Mouse (Mus musculus) hindbrain, embryonic 16.5 days (tissue): ENCODE data around the gene Ctbp2. TPM values are rescaled to one million over a fixed set of nuclear protein-coding genes. Genes with fewer than 3 reads are reported as not detected.
A peak's percentile ranks its signal among the peaks of the same experiment; 100 is the strongest.

ENCODE experiments used
- ATAC-seq: fragments of 200-750 bp; cut with Nextera tagmentation; 2 replicates; pipeline ENCODE4 v1.8.0; 2017; ENCODE audit warnings: moderate TSS enrichment, moderate library complexity
- H3K27ac ChIP-seq: fragments of 300-500 bp; sonication (generic); 2 replicates; pipeline ENCODE4 v1.5.1; 2014; ENCODE audit warnings: low read depth, mild to moderate bottlenecking, control low read depth, low read length, moderate library complexity
- H3K27me3 ChIP-seq: fragments of 300-500 bp; sonication (generic); replicated peaks from 2 replicates; pipeline ENCODE4 v1.6.1; 2014; ENCODE audit warnings: low read length; ENCODE audit not compliant: control insufficient read depth, insufficient read depth
- H3K36me3 ChIP-seq: fragments of 300-500 bp; sonication (generic); 2 replicates; pipeline ENCODE4 v1.6.1; 2014; ENCODE audit warnings: mild to moderate bottlenecking, low read length, moderate library complexity, mixed read lengths; ENCODE audit not compliant: control insufficient read depth, insufficient read depth
- H3K4me1 ChIP-seq: fragments of 300-500 bp; sonication (generic); 2 replicates; pipeline ENCODE4 v1.6.1; 2014; ENCODE audit warnings: low read depth, low read length; ENCODE audit not compliant: control insufficient read depth, insufficient read depth
- H3K4me2 ChIP-seq: fragments of 300-500 bp; sonication (generic); 2 replicates; pipeline ENCODE4 v1.6.1; 2014; ENCODE audit warnings: mild to moderate bottlenecking, low read length, control low read depth, moderate library complexity
- H3K4me3 ChIP-seq: fragments of 300-500 bp; sonication (generic); 2 replicates; pipeline ENCODE4 v1.5.1; 2014; ENCODE audit warnings: mild to moderate bottlenecking, low read length, control low read depth, moderate library complexity
- H3K9ac ChIP-seq: fragments of 300-500 bp; sonication (generic); 2 replicates; pipeline ENCODE4 v1.6.1; 2014; ENCODE audit warnings: low read depth, mild to moderate bottlenecking, control low read depth, low read length, moderate library complexity
- H3K9me3 ChIP-seq: fragments of 300-500 bp; sonication (generic); 2 replicates; pipeline ENCODE4 v1.6.1; 2014; ENCODE audit warnings: mild to moderate bottlenecking, low read length, moderate library complexity; ENCODE audit not compliant: control insufficient read depth
- WGBS: fragments of 180-500 bp; shearing (Covaris S2); extraction: QIAGEN DNeasy Blood & Tissue Kit; methylation state at CpG from one replicate; pipeline ENCODE4 v1.1.7; 2014; 5-methylcytosine and 5-hydroxymethylcytosine counted together
- polyA plus RNA-seq: library from polyadenylated mRNA; unstranded; fragments of >200 nt; fragmentation: Nextera tagmentation; extraction: Ambion mirVana; gene quantifications from 2 replicates; pipeline ENCODE4 v1.2.1, GENCODE M21; 2015

Gene Ctbp2
- 44.9 and 57.9 TPM in 2 replicates for polyA plus RNA-seq

DNA sequence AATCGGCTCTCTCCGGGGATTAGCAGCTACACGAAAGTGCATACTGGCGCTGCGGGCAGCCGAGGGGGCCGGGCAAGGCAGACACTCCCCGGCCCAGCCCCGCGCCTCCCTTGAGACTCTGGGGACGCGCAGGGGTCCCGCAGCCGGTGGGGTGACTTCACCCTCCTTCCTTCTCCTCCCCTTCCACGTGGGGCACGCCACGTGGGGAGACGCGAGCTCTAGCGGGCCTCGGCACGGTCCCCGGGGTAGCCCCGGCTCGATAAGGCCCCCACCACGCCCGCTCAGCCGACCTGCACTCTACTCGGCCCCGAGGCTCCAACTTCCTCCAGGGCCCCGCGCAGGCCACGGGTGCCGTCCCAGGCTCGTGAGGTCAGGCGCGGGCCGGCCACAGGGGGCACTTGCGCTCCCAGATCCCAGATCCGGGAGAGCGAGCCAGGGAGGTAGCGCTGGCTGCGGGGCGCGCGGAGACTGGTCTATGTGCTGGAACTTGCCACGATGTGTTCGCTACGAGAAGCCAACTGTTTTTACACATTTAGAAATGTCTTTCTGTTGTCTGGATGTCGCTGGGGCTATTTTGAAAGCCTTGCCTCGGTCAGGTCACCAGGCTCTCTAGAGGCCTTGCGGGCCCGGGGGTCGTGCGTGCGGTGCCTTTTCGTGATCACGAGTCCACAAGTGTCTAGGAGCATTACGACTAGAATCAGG lies at the start of gene Ctbp2:
TSS of gene Ctbp2 (minus strand) at position 356 of the 702 bp plus-strand sequence.
- H3K4me1 ChIP-seq: peaks cover 20% of the 10 kb centered on the region
- peak; percentile 70 for ATAC-seq
- H3K9me3 ChIP-seq: no peaks in the 10 kb centered on the region
- peaks cover 6% of the 10 kb centered on the region; the same call in 1 of the 2 replicates for H3K27me3 ChIP-seq
- H3K27ac ChIP-seq: peak within 1 kb of the TSS; percentile 94
- peak within 1 kb of the TSS; percentile 100 for H3K4me2 ChIP-seq
- peak within 1 kb of the TSS; percentile 94 for H3K4me3 ChIP-seq
- under 1% methylated on average over 51 of the region's 59 CpGs for WGBS
- H3K9ac ChIP-seq: peak within 1 kb of the TSS; percentile 93
- H3K36me3 ChIP-seq: no peaks in the 10 kb centered on the region

DNA sequence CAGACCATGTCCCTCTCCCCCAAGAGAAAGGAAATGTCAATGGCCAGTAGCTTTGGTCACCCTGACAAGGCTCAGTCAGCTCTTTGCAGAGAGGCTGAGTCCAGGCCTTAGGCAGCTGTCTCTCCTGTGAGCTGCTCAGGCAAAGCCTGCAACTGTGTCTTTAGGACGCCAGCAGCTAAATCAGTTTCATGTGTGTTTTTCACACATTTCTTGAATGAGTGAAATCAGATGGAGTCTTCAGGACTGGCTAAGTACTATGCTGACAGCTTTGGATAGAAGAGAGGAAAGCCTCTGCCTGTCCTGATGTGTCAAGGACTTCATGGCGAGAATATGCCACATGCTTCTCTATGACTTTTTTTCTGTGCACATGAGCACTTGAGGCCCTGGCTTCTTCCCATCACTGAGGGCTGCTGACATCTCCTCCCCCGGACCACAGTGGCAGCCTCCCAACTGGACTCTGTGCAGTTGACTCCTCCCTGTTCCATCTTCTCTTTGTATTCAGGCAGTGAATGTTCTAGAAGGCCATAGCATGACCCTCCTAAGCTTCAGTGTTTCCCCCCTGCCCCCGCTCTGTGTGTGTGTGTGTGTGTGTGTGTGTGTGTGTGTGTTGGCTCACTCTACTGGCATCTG lies 47.4 kb upstream of the Ctbp2 start:
- H3K27ac ChIP-seq: no peak overlapping the region
- H3K9me3 ChIP-seq: no peaks in the 10 kb centered on the region
- no peaks in the 10 kb centered on the region for H3K36me3 ChIP-seq
- no peak overlapping the region for H3K9ac ChIP-seq
- no peak overlapping the region for H3K4me3 ChIP-seq
- no peak overlapping the region for H3K4me2 ChIP-seq
- no peaks in the 10 kb centered on the region for H3K4me1 ChIP-seq
- no peaks in the 10 kb centered on the region for H3K27me3 ChIP-seq
- no peak for ATAC-seq
- WGBS: 84% methylated on average over 4 of the region's 4 CpGs

DNA sequence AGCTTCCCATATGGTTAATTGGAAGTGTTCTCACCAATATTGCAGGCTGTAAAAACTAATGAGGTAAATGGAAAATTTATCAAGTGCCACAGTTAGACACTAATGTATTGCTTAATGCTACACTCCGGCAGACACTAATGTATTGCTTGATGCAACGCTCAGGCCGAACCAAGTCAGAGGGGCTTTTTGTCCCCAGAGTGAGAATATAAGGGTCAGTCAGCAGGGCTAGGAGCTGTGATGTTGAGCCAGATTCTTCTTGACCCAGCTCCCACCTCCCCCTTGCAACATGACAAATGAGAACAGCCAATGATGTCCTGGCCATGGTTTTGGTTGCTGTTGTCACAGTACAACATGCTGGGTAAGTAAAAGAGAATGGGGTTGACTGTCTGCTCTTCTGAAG lies 44.8 kb upstream of the Ctbp2 start:
- Histone ChIP-seq H3K27ac (no peak overlapping the region), H3K4me1 (peaks cover 3% of the 10 kb centered on the region), H3K4me3 (no peak overlapping the region), H3K36me3 (no peaks in the 10 kb centered on the region), H3K4me2 (no peak overlapping the region), H3K9me3 (no peaks in the 10 kb centered on the region), H3K9ac (no peak overlapping the region), H3K27me3 (no peaks in the 10 kb centered on the region)
- ATAC-seq: no peak
- 76% methylated on average over 3 of the region's 3 CpGs for WGBS

DNA sequence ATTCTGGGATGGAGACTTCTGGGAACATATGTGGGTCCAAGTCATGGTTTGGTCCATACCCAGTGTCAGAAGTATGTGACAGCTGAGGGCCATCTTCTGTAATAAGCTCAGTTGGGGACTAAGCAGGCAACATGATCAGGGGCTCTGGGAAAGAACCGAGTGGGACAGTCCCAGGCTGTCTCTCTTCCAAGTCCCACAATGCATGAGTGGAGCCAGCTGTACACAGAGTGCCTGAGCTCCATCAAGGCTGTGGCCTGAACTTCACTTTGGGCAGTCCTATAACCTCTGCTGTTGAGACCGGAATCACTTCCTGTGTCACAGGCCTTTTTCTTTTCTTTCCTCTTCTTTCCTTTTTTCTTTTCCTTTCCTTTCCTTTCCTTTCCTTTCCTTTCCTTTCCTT lies 43.7 kb upstream of the Ctbp2 start:
- H3K4me3 ChIP-seq: no peak overlapping the region
- H3K4me1 ChIP-seq: peaks cover 3% of the 10 kb centered on the region
- no peaks in the 10 kb centered on the region for H3K36me3 ChIP-seq
- no peak overlapping the region for H3K4me2 ChIP-seq
- no peak overlapping the region for H3K9ac ChIP-seq
- no peak overlapping the region for H3K27ac ChIP-seq
- no peak for ATAC-seq
- no peaks in the 10 kb centered on the region for H3K27me3 ChIP-seq
- 89% methylated on average over 2 of the region's 2 CpGs for WGBS
- no peaks in the 10 kb centered on the region for H3K9me3 ChIP-seq

DNA sequence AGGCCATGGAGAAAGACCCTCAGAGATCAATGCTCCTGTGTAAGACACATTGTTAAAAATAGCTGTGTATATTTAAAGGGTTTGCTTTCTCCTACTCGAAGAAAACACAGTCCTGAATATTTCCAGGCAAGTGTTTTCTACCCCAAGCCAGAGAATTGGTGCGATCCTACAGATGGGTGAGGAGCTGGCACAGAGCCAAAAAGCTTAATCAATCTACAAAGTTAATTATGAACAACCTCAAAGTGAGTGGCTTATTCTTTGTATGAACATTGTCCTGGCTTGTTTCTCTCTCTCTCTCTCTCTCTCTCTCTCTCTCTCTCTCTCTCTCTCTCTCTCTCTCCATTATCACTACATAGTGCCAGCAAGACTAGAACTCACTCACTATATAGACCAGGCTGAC lies 40.6 kb upstream of the Ctbp2 start:
- Histone ChIP-seq H3K27me3 (no peaks in the 10 kb centered on the region), H3K9ac (no peak overlapping the region), H3K36me3 (no peaks in the 10 kb centered on the region), H3K4me1 (peaks cover 7% of the 10 kb centered on the region), H3K4me2 (no peak overlapping the region), H3K9me3 (no peaks in the 10 kb centered on the region), H3K4me3 (no peak overlapping the region), H3K27ac (no peak overlapping the region)
- no peak for ATAC-seq
- 56% methylated on average over 2 of the region's 2 CpGs for WGBS

DNA sequence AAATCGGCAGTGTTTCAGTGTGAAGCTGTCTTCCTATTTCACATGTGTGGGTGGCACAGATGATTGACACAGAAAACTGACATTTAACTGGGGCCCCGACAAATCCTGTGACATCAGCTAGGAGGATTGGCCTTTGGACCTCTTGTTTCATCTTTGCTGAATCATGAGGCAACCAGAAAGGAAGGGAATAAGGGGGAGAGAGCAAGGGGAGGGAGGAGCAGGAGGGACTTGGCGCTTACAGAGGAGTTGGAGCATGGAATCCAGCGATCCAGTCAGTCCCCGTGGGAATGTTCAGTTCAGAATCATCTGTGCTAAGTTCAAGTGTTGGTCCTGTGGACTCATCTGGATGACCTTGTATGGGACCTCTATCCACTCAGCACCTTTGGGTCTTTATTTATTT lies 38.9 kb upstream of the Ctbp2 start:
- WGBS: 65% methylated on average over 5 of the region's 5 CpGs
- peaks cover 7% of the 10 kb centered on the region for H3K4me1 ChIP-seq
- no peak overlapping the region for H3K27ac ChIP-seq
- H3K36me3 ChIP-seq: no peaks in the 10 kb centered on the region
- no peak for ATAC-seq
- H3K9me3 ChIP-seq: no peaks in the 10 kb centered on the region
- H3K4me3 ChIP-seq: no peak overlapping the region
- H3K9ac ChIP-seq: no peak overlapping the region
- H3K27me3 ChIP-seq: no peaks in the 10 kb centered on the region
- no peak overlapping the region for H3K4me2 ChIP-seq

DNA sequence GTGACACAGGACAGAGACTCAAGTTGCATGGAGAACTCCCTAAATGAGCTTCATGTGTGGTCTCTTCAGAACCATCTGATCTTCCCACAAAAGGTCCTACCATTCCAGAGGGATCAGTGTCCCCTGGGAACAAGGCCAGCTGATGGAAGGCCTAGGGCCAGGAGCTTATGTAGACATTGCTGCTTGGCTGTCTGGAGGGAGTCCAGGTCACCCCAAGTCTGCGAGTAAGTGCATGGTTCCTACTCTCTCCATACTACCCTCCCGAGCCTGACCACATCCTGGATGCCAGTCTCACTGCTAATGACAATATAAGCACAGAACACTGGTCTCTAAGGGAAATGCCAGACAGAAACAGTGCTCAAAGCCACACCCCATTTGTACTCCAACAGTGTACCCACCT lies 38.0 kb upstream of the Ctbp2 start:
- H3K36me3 ChIP-seq: no peaks in the 10 kb centered on the region
- H3K4me1 ChIP-seq: peaks cover 7% of the 10 kb centered on the region
- no peak overlapping the region for H3K27ac ChIP-seq
- H3K9me3 ChIP-seq: no peaks in the 10 kb centered on the region
- no peak overlapping the region for H3K9ac ChIP-seq
- no peaks in the 10 kb centered on the region for H3K27me3 ChIP-seq
- no peak overlapping the region for H3K4me3 ChIP-seq
- no peak for ATAC-seq
- no peak overlapping the region for H3K4me2 ChIP-seq
- WGBS: 70% methylated on average over 2 of the region's 2 CpGs

DNA sequence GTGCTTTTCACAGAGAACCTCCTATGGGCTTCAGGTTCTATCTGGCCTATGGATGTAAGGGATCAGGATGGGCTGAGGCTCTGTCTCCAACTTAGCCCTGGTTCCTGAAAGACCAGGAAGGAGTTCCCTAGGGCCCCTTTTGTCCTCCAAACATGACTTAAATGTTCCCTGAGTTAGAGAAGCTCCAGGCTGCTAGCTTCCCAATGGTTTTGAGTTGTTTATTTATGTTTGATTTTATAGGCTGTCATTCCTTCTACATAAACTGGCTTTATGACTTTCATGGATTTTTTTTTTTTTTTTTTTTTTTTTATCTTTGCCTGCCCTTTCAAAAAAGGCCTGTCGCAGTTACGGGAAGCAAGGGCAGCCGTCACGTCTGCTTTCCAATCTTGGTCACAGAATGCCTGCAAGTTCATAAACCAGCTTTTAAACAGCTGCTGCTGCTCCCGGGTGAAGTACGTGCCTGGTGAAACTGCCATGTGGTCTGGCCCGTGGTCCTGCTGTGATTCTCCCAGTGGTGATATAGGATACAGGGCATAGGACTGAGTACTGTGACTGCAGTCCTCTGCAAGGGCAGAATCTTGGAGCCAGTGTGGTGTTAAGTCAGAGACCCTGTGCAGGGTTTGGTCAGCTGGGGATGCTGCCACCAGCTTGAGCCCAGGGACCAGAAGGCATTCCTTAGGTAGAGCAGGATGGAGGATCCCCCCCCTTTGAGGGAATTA lies 37.4 kb upstream of the Ctbp2 start:
- Histone ChIP-seq H3K4me3 (no peak overlapping the region), H3K9me3 (no peaks in the 10 kb centered on the region), H3K4me1 (peaks cover 7% of the 10 kb centered on the region), H3K27me3 (no peaks in the 10 kb centered on the region), H3K4me2 (no peak overlapping the region), H3K9ac (no peak overlapping the region), H3K27ac (no peak overlapping the region), H3K36me3 (no peaks in the 10 kb centered on the region)
- ATAC-seq: no peak; the same call in 1 of the 2 replicates
- 49% methylated on average over 7 of the region's 7 CpGs for WGBS

DNA sequence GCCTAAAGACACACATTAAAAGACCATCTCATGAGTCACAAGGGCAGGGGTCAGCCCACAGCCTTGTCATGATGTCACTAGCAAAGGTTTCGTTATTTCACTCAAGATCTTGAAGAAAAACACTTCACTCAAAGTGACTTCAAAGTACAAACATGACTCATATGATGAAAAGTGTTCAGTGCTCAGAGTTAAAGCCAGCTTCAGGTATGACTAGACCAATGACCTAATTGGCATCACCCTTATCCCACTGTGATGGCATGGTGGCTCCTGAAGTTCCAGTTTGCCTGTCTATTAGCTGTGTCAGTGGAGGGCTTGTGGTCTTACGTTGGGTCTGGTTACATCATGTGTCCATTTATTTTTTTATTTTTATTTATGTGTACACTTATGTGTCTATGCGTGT lies 35.4 kb upstream of the Ctbp2 start:
- H3K9ac ChIP-seq: no peak overlapping the region
- H3K4me1 ChIP-seq: peaks cover 5% of the 10 kb centered on the region
- H3K27ac ChIP-seq: no peak overlapping the region
- WGBS: 91% methylated on average over 3 of the region's 3 CpGs
- no peaks in the 10 kb centered on the region for H3K36me3 ChIP-seq
- H3K9me3 ChIP-seq: no peaks in the 10 kb centered on the region
- ATAC-seq: no peak
- no peak overlapping the region for H3K4me2 ChIP-seq
- no peaks in the 10 kb centered on the region for H3K27me3 ChIP-seq
- no peak overlapping the region for H3K4me3 ChIP-seq
